Mouse (Mus musculus): ENCODE data around the gene Arglu1. TPM values are rescaled to one million over a fixed set of nuclear protein-coding genes. Genes with fewer than 3 reads are reported as not detected.

The Arglu1 gene
- polyA plus RNA-seq, 1 experiment, result 52.8 TPM

- no peak for DNase-seq (ENCODE audit: low read depth)
Measured at GRCm38 (mm10) chr8:8621236-8621917, 68.9 kb downstream of the Arglu1 start.

DNA sequence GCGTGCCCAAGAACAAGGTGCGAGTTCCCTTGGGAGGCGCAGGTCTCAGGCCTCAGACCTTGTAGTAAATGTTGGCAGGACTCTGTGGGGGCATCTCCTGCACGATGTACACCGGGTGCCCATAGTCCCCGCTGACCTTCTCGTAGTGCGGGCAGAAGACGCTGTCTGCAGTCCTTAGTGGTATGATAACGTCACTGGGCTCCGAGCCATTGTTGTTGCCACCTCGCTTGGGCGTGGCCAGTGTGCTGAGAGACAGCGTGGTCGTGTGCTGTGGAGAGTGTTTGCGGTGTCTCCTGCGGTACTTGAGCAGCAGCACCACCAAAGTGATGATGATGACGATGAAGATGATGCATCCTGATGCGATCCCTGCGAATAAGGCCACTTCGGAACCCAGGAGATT is 69.8 kb downstream of the Arglu1 start:
- no peak for DNase-seq (ENCODE audit: low read depth)

GRCm38 (mm10) chr8:8619221-8620194 is 70.8 kb downstream of the Arglu1 start:
- DNase-seq (ENCODE audit: low read depth), result no peak

Other genes with a start within 250 kb of the Arglu1 start
- gene Efnb2, start 29.3 kb downstream of the Arglu1 start, polyA plus RNA-seq (2012; rRNA removed), result 32.2 and 35.3 TPM in 2 replicates

All from gonadal fat pad, adult 2 months (tissue).